In the genomic region with DNA sequence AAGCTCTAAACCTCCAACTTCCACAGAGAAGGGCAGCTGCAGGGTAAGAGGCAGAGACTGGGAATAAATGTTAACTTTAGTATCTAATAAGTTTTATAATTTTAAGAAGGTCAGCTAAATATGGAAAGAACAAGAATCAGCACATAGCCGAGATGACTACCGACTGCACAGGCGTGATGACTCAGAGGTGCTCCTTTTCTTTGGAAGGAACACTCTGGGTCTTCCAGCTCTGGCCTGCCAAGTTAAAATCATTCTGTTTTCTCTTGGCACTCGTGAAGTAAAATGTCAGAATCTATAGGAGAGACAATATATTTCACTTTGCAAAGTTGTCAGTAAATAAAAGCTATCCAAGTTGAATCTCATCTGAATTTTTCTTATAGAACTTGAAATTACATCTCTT, we compare ENCODE assay signal across 13 mouse cellular contexts.
"Had no signal": no experiment of that assay in that cellular context is flagged by ENCODE, and none has a peak within 500 bp of the region (broad histone marks: within the 10 kb centered on the region; RNA-seq: fewer than 3 reads in every experiment).

No protein-coding gene starts in this region.

- DNase-seq: gastrocnemius, adult 2 months; gastrocnemius, postnatal 10 days; gastrocnemius, postnatal 36 days; heart, adult 11 months; heart, adult 2 months; heart, postnatal 14 days; heart, postnatal 4 days; kidney, adult 18-20 months; kidney, adult 8-10 months; kidney, postnatal 10 days; kidney, postnatal 25 days; kidney, postnatal 4 days; liver had no signal
